Mouse (Mus musculus) forebrain, embryonic 14.5 days (tissue): ENCODE data around the gene Msh4. TPM values are rescaled to one million over a fixed set of nuclear protein-coding genes. Genes with fewer than 3 reads are reported as not detected.

Experiments
- ATAC-seq: fragments of 200-750 bp; cut with Nextera tagmentation; 2 replicates; pipeline ENCODE4 v1.8.0; 2017; ENCODE audit warnings: mild to moderate bottlenecking, moderate library complexity
- DNase-seq: peaks from one replicate; pipeline ENCODE4 v3.0.0-alpha.2; 2015; ENCODE audit warnings: low spot score
- H3K27ac ChIP-seq: fragments of 300-500 bp; sonication (generic); 2 replicates; pipeline ENCODE4 v1.5.1; 2014; ENCODE audit warnings: low read depth, mild to moderate bottlenecking, control low read depth, low read length, moderate library complexity
- H3K27me3 ChIP-seq: fragments of 300-500 bp; sonication (generic); replicated peaks from 2 replicates; pipeline ENCODE4 v1.6.1; 2014; ENCODE audit warnings: low read length, control low read depth, mixed read lengths; ENCODE audit not compliant: control insufficient read depth, insufficient read depth
- H3K36me3 ChIP-seq: fragments of 300-500 bp; sonication (generic); 2 replicates; pipeline ENCODE4 v1.6.1; 2014; ENCODE audit warnings: low read length, control low read depth; ENCODE audit not compliant: control insufficient read depth, insufficient read depth
- H3K4me1 ChIP-seq: fragments of 300-500 bp; sonication (generic); 2 replicates; pipeline ENCODE4 v1.6.1; 2014; ENCODE audit warnings: antibody characterized with exemption, low read length, control low read depth; ENCODE audit not compliant: control insufficient read depth, insufficient read depth
- H3K4me2 ChIP-seq: fragments of 300-500 bp; sonication (generic); 2 replicates; pipeline ENCODE4 v1.6.1; 2014; ENCODE audit warnings: mild to moderate bottlenecking, control low read depth, low read length
- H3K4me3 ChIP-seq: fragments of 300-500 bp; sonication (generic); 2 replicates; pipeline ENCODE4 v1.5.1; 2014; ENCODE audit warnings: low read depth, low read length, control low read depth
- H3K9ac ChIP-seq: fragments of 300-500 bp; sonication (generic); 2 replicates; pipeline ENCODE4 v1.6.1; 2014; ENCODE audit warnings: mild to moderate bottlenecking, low read length, control low read depth, moderate library complexity
- H3K9me3 ChIP-seq: fragments of 300-500 bp; sonication (generic); replicated peaks from 2 replicates; pipeline ENCODE4 v1.6.1; 2016; ENCODE audit warnings: low read length, control low read depth, mixed read lengths; ENCODE audit not compliant: control insufficient read depth
- WGBS: fragments of 180-500 bp; shearing (Covaris S2); extraction: QIAGEN DNeasy Blood & Tissue Kit; methylation state at CpG from one replicate; pipeline ENCODE4 v1.1.7; 2014; 5-methylcytosine and 5-hydroxymethylcytosine counted together
- polyA plus RNA-seq: library from polyadenylated mRNA; unstranded; fragments of >200 nt; fragmentation: Nextera tagmentation; extraction: Ambion mirVana; gene quantifications from 2 replicates; pipeline ENCODE4 v1.2.1, GENCODE M21; 2014

Msh4 gene
- 0.06 TPM in 1 of 2 replicates, not detected in the other for polyA plus RNA-seq

GRCm38 (mm10) chr3:153906136-153906871 lies at the start of gene Msh4:
TSS of gene Msh4 (minus strand) at chr3:153906138.
- WGBS, result 86% methylated on average over 9 of the region's 9 CpGs
- H3K36me3 ChIP-seq, result peaks cover 82% of the 10 kb centered on the region
- H3K4me1 ChIP-seq, result peaks cover 14% of the 10 kb centered on the region
- no peak within 1 kb of the TSS for H3K27ac ChIP-seq
- H3K27me3 ChIP-seq, result no peaks in the 10 kb centered on the region
- no peaks in the 10 kb centered on the region for H3K9me3 ChIP-seq
- DNase-seq, result no peak
- H3K9ac ChIP-seq, result no peak within 1 kb of the TSS
- ATAC-seq, result no peak
- no peak within 1 kb of the TSS for H3K4me3 ChIP-seq
- H3K4me2 ChIP-seq, result no peak within 1 kb of the TSS

GRCm38 (mm10) chr3:153948176-153948575 lies 42.2 kb upstream of the Msh4 start:
- ATAC-seq (no peak), DNase-seq (no peak)
- no peak overlapping the region for H3K9ac ChIP-seq
- no peaks in the 10 kb centered on the region for H3K9me3 ChIP-seq
- H3K36me3 ChIP-seq, result no peaks in the 10 kb centered on the region
- H3K4me1 ChIP-seq, result peaks cover 7% of the 10 kb centered on the region
- no peak overlapping the region for H3K4me2 ChIP-seq
- H3K4me3 ChIP-seq, result no peak overlapping the region
- H3K27ac ChIP-seq, result no peak overlapping the region
- no peaks in the 10 kb centered on the region for H3K27me3 ChIP-seq
- WGBS, result 80% methylated on average over 2 of the region's 2 CpGs

GRCm38 (mm10) chr3:153947271-153947670 lies 41.3 kb upstream of the Msh4 start:
- DNase-seq, result no peak
- no peaks in the 10 kb centered on the region for H3K36me3 ChIP-seq
- H3K4me3 ChIP-seq, result no peak overlapping the region
- 70% methylated on average over 4 of the region's 4 CpGs for WGBS
- no peak overlapping the region for H3K9ac ChIP-seq
- no peaks in the 10 kb centered on the region for H3K27me3 ChIP-seq
- no peak overlapping the region for H3K27ac ChIP-seq
- ATAC-seq, result no peak
- no peaks in the 10 kb centered on the region for H3K9me3 ChIP-seq
- no peak overlapping the region for H3K4me2 ChIP-seq
- peaks cover 12% of the 10 kb centered on the region for H3K4me1 ChIP-seq

- H3K27ac ChIP-seq, result peak within 1 kb of the TSS; percentile 44; the same call in 1 of the 2 replicates
- H3K4me1 ChIP-seq, result peaks cover 12% of the 10 kb centered on the region
- H3K27me3 ChIP-seq, result no peaks in the 10 kb centered on the region
- no peaks in the 10 kb centered on the region for H3K9me3 ChIP-seq
- H3K9ac ChIP-seq, result peak within 1 kb of the TSS; percentile 76
- H3K4me3 ChIP-seq, result peak within 1 kb of the TSS; percentile 60
- under 1% methylated on average over 40 of the region's 41 CpGs for WGBS
- peaks cover 5% of the 10 kb centered on the region; the same call in 1 of the 2 replicates for H3K36me3 ChIP-seq
- H3K4me2 ChIP-seq, result peak within 1 kb of the TSS; percentile 75
- ATAC-seq (peak; percentile 95), DNase-seq (peak; percentile 94)
These were observed 38.5 kb upstream of the Msh4 start, which contains the start of gene Acadm for GRCm38 (mm10) chr3:153944335-153944990. TSS of gene Acadm (minus strand) at chr3:153944632.

- 0% methylated on average over 19 of the region's 19 CpGs for WGBS
- Histone ChIP-seq H3K9me3 (no peaks in the 10 kb centered on the region), H3K4me3 (peak overlapping the region; percentile 60), H3K4me1 (peaks cover 12% of the 10 kb centered on the region), H3K4me2 (peak overlapping the region; percentile 75), H3K27me3 (no peaks in the 10 kb centered on the region), H3K27ac (peak overlapping the region; percentile 44; the same call in 1 of the 2 replicates), H3K36me3 (peaks cover 5% of the 10 kb centered on the region; the same call in 1 of the 2 replicates), H3K9ac (peak overlapping the region; percentile 76)
- ATAC-seq (peak; percentile 57), DNase-seq (peak; percentile 45)
These were observed 38.0 kb upstream of the Msh4 start for GRCm38 (mm10) chr3:153943901-153944334.

- WGBS, result 19% methylated on average over 12 of the region's 12 CpGs
- peaks cover 9% of the 10 kb centered on the region; the same call in 1 of the 2 replicates for H3K36me3 ChIP-seq
- DNase-seq (peak; percentile 61), ATAC-seq (no peak)
- no peak overlapping the region for H3K27ac ChIP-seq
- H3K9me3 ChIP-seq, result no peaks in the 10 kb centered on the region
- no peak overlapping the region for H3K9ac ChIP-seq
- H3K4me1 ChIP-seq, result peaks cover 12% of the 10 kb centered on the region
- peak overlapping the region; percentile 60 for H3K4me3 ChIP-seq
- H3K27me3 ChIP-seq, result no peaks in the 10 kb centered on the region
- H3K4me2 ChIP-seq, result peak overlapping the region; percentile 75
These were observed 37.2 kb upstream of the Msh4 start for GRCm38 (mm10) chr3:153943003-153943640.

GRCm38 (mm10) chr3:153941613-153942012 lies 35.7 kb upstream of the Msh4 start:
- H3K4me3 ChIP-seq, result no peak overlapping the region
- H3K27ac ChIP-seq, result no peak overlapping the region
- H3K4me2 ChIP-seq, result no peak overlapping the region
- no peak overlapping the region for H3K9ac ChIP-seq
- peaks cover 12% of the 10 kb centered on the region for H3K4me1 ChIP-seq
- DNase-seq, result no peak
- ATAC-seq, result no peak
- WGBS, result 96% methylated on average over 13 of the region's 13 CpGs
- no peaks in the 10 kb centered on the region for H3K27me3 ChIP-seq
- no peaks in the 10 kb centered on the region for H3K9me3 ChIP-seq
- peaks cover 12% of the 10 kb centered on the region; the same call in 1 of the 2 replicates for H3K36me3 ChIP-seq

- ATAC-seq (no peak), DNase-seq (no peak)
- Histone ChIP-seq H3K27me3 (no peaks in the 10 kb centered on the region), H3K27ac (no peak overlapping the region), H3K4me1 (peaks cover 12% of the 10 kb centered on the region), H3K9ac (no peak overlapping the region), H3K4me2 (no peak overlapping the region), H3K9me3 (no peaks in the 10 kb centered on the region), H3K36me3 (peaks cover 16% of the 10 kb centered on the region; the same call in 1 of the 2 replicates), H3K4me3 (no peak overlapping the region)
- 92% methylated on average over 9 of the region's 9 CpGs for WGBS
These were observed 34.5 kb upstream of the Msh4 start for GRCm38 (mm10) chr3:153940486-153940885.
